ENCODE assay signal across 8 mouse cellular contexts in genomic region chr8:3515771-3516417, GRCm38 (mm10). TPM values are rescaled to one million over a fixed set of nuclear protein-coding genes. Genes with fewer than 3 reads are reported as not detected.
DNase-seq lines count a peak whose midpoint lies in the region; ATAC-seq lines count a peak whose summit lies in the region.

No protein-coding gene starts in this region.

- under 1% methylated on average over 25 of the region's 25 CpGs for WGBS in forebrain, embryonic 16.5 days
- under 1% methylated on average over 25 of the region's 25 CpGs for WGBS in hindbrain, embryonic 16.5 days

- ATAC-seq in forebrain, embryonic 16.5 days: peak; percentile 35
- peak; percentile 3; the same call in 1 of the 2 replicates for ATAC-seq in hindbrain, embryonic 16.5 days

- H3K4me1 ChIP-seq in forebrain, embryonic 16.5 days (replicated peaks; ENCODE audit: control insufficient read depth, insufficient read depth, low read length): peaks cover 10% of the 10 kb centered on the region
- H3K4me1 ChIP-seq in hindbrain, embryonic 16.5 days (ENCODE audit: control insufficient read depth, insufficient read depth, low read depth, low read length): peaks cover 12% of the 10 kb centered on the region

- H3K9me3 ChIP-seq in forebrain, embryonic 16.5 days (ENCODE audit: control insufficient read depth, low read length): no peaks in the 10 kb centered on the region
- no peaks in the 10 kb centered on the region for H3K9me3 ChIP-seq in hindbrain, embryonic 16.5 days (ENCODE audit: control insufficient read depth, low read length)

- H3K4me2 ChIP-seq in forebrain, embryonic 16.5 days (ENCODE audit: low read length): peak overlapping the region; percentile 95
- peak overlapping the region; percentile 86 for H3K4me2 ChIP-seq in hindbrain, embryonic 16.5 days (ENCODE audit: low read length)

- DNase-seq in gastrocnemius, postnatal 10 days: peak; percentile 22
- no peak for DNase-seq in gastrocnemius, postnatal 25 days
- DNase-seq in brain, adult 2 months (ENCODE audit: low read depth, low spot score): peak; percentile 82
- peak; percentile 51 to 59 for DNase-seq in left cerebral cortex, adult 8-10 months (ENCODE audit: low spot score in 2 of 2)
- peak; percentile 45 to 59 for DNase-seq in lung, postnatal 4 days
- peak; percentile 63 for DNase-seq in right cerebral cortex, postnatal 25 days

- peak overlapping the region; percentile 71 for H3K27ac ChIP-seq in forebrain, embryonic 16.5 days (ENCODE audit: low read length)
- peak overlapping the region; percentile 75 for H3K27ac ChIP-seq in hindbrain, embryonic 16.5 days (ENCODE audit: low read depth, low read length)

- H3K4me3 ChIP-seq in forebrain, embryonic 16.5 days (replicated peaks; ENCODE audit: low read length): peak overlapping the region; percentile 70
- H3K4me3 ChIP-seq in hindbrain, embryonic 16.5 days (ENCODE audit: low read length): peak overlapping the region; percentile 55

- peaks cover 11% of the 10 kb centered on the region for H3K36me3 ChIP-seq in forebrain, embryonic 16.5 days (ENCODE audit: control insufficient read depth, insufficient read depth)
- H3K36me3 ChIP-seq in hindbrain, embryonic 16.5 days (ENCODE audit: control insufficient read depth, insufficient read depth, low read length): peaks cover 16% of the 10 kb centered on the region

- no peaks in the 10 kb centered on the region for H3K27me3 ChIP-seq in forebrain, embryonic 16.5 days (replicated peaks; ENCODE audit: control insufficient read depth, insufficient read depth, low read length)
- no peaks in the 10 kb centered on the region for H3K27me3 ChIP-seq in hindbrain, embryonic 16.5 days (replicated peaks; ENCODE audit: control insufficient read depth, insufficient read depth, low read length)

- H3K9ac ChIP-seq in forebrain, embryonic 16.5 days (replicated peaks; ENCODE audit: low read depth, low read length): peak overlapping the region; percentile 58
- H3K9ac ChIP-seq in hindbrain, embryonic 16.5 days (ENCODE audit: low read depth, low read length): peak overlapping the region; percentile 71

RNA-seq across cellular contexts. Expression of gene Pnpla6, which starts 0.7 kb away (rescaled TPM):
- 10 to 100 TPM; 13.6 to 15.4 TPM for total RNA-seq in gastrocnemius, postnatal 10 days (2021)
- total RNA-seq in gastrocnemius, postnatal 25 days (2021): 10 to 100 TPM in 1 of 2 experiments, 1 to 10 TPM in 1; 8.3 to 11.8 TPM
- 27.3 and 36.0 TPM in 2 replicates for polyA plus RNA-seq in forebrain, embryonic 16.5 days (2015; fragmentation: Nextera tagmentation; extraction: Ambion mirVana)
- polyA plus RNA-seq in hindbrain, embryonic 16.5 days (2015; fragmentation: Nextera tagmentation; extraction: Ambion mirVana): 43.1 and 52.0 TPM in 2 replicates
- total RNA-seq in left cerebral cortex, adult 8-10 months (2022): 10 to 100 TPM; 62.6 to 70.7 (median 67.0) TPM

RNA-seq across cellular contexts. Expression of gene Mcoln1, which starts 15.6 kb away (rescaled TPM):
- 10 to 100 TPM; 19.0 to 23.9 TPM for total RNA-seq in gastrocnemius, postnatal 10 days (2021)
- 10 to 100 TPM; 18.6 to 20.4 TPM for total RNA-seq in gastrocnemius, postnatal 25 days (2021)
- 88.3 and 111 TPM in 2 replicates for polyA plus RNA-seq in forebrain, embryonic 16.5 days (2015; fragmentation: Nextera tagmentation; extraction: Ambion mirVana)
- 113 and 119 TPM in 2 replicates for polyA plus RNA-seq in hindbrain, embryonic 16.5 days (2015; fragmentation: Nextera tagmentation; extraction: Ambion mirVana)
- 100 to 1,000 TPM in 1 of 4 experiments, 10 to 100 TPM in 3; 85.3 to 100 (median 94.8) TPM for total RNA-seq in left cerebral cortex, adult 8-10 months (2022)

RNA-seq across cellular contexts. Expression of gene Zfp358, which starts 23.0 kb away (rescaled TPM):
- total RNA-seq in gastrocnemius, postnatal 10 days (2021): 10 to 100 TPM; 16.0 to 18.7 TPM
- total RNA-seq in gastrocnemius, postnatal 25 days (2021): 10 to 100 TPM; 24.2 to 24.6 TPM
- 75.4 and 76.7 TPM in 2 replicates for polyA plus RNA-seq in forebrain, embryonic 16.5 days (2015; fragmentation: Nextera tagmentation; extraction: Ambion mirVana)
- polyA plus RNA-seq in hindbrain, embryonic 16.5 days (2015; fragmentation: Nextera tagmentation; extraction: Ambion mirVana): 55.3 and 65.3 TPM in 2 replicates
- total RNA-seq in left cerebral cortex, adult 8-10 months (2022): 10 to 100 TPM; 30.8 to 36.0 (median 31.9) TPM

RNA-seq across cellular contexts. Expression of gene Tex45, which starts 45.2 kb away (rescaled TPM):
- under 1 TPM in 1 of 2 experiments, not detected in 1; 0.14 TPM for total RNA-seq in gastrocnemius, postnatal 10 days (2021)
- not detected for total RNA-seq in gastrocnemius, postnatal 25 days (2021)
- polyA plus RNA-seq in forebrain, embryonic 16.5 days (2015; fragmentation: Nextera tagmentation; extraction: Ambion mirVana): 0.16 TPM in 2 replicates
- polyA plus RNA-seq in hindbrain, embryonic 16.5 days (2015; fragmentation: Nextera tagmentation; extraction: Ambion mirVana): 0.39 and 0.60 TPM in 2 replicates
- under 1 TPM in 1 of 4 experiments, not detected in 3; 0.30 TPM for total RNA-seq in left cerebral cortex, adult 8-10 months (2022)

RNA-seq across cellular contexts. Expression of gene Pex11g, which starts 48.4 kb away (rescaled TPM):
- total RNA-seq in gastrocnemius, postnatal 10 days (2021): 1 to 10 TPM; 3.0 to 3.6 TPM
- 1 to 10 TPM; 2.5 to 3.1 TPM for total RNA-seq in gastrocnemius, postnatal 25 days (2021)
- polyA plus RNA-seq in forebrain, embryonic 16.5 days (2015; fragmentation: Nextera tagmentation; extraction: Ambion mirVana): 3.0 and 3.7 TPM in 2 replicates
- 4.2 and 4.3 TPM in 2 replicates for polyA plus RNA-seq in hindbrain, embryonic 16.5 days (2015; fragmentation: Nextera tagmentation; extraction: Ambion mirVana)
- 1 to 10 TPM in 1 of 4 experiments, under 1 TPM in 3; 0.41 to 1.0 (median 0.90) TPM for total RNA-seq in left cerebral cortex, adult 8-10 months (2022)
